Mouse (Mus musculus) gastrocnemius, postnatal 36 days (tissue): ENCODE measurements around the gene Ugt1a8. TPM values are rescaled to one million over a fixed set of nuclear protein-coding genes. Genes with fewer than 3 reads are reported as not detected.
A peak's percentile ranks its signal among the peaks of the same experiment; 100 is the strongest.
"Not testable (repeated sequence)": the region's sequence is repeated elsewhere in the genome, so short reads cannot be mapped to it uniquely, and the experiment has no call there.

Source experiments
- DNase-seq, 2 experiments: peaks; one replicate each; pipeline ENCODE4 v3.0.0; 2022
- intact Hi-C: fragments of 180-260 bp; cut with DNase I; formaldehyde crosslinking; loops from one replicate; pipeline ENCODE4 v1.15.1; 2025
- total RNA-seq, 2 experiments: library from RNA; stranded (reverse); gene quantifications; 2 replicates each; pipeline ENCODE4 v1.2.3; 2021

Gene Ugt1a8
- total RNA-seq, 2 experiments from 2014 or later: not detected

- no peak for DNase-seq
- intact Hi-C loops: no loop called here
Measured at GRCm38 (mm10) chr1:88217576-88217975, 130.0 kb downstream of the Ugt1a8 start.

DNA sequence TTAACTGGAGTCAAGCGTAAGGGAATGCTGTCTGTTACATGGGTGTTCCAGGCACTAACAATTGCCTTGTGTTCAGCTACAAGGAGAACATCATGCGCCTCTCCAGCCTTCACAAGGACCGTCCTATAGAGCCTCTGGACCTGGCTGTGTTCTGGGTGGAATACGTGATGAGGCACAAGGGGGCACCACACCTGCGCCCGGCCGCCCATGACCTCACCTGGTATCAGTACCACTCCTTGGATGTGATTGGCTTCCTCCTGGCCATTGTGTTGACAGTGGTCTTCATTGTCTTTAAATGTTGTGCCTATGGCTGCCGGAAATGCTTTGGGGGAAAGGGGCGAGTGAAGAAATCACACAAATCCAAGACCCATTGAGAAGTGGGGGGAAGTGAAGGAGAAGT lies 130.4 kb downstream of the Ugt1a8 start:
- DNase-seq: peak in 1 of 2 experiments; percentile 14
- intact Hi-C loops: no loop called here

DNA sequence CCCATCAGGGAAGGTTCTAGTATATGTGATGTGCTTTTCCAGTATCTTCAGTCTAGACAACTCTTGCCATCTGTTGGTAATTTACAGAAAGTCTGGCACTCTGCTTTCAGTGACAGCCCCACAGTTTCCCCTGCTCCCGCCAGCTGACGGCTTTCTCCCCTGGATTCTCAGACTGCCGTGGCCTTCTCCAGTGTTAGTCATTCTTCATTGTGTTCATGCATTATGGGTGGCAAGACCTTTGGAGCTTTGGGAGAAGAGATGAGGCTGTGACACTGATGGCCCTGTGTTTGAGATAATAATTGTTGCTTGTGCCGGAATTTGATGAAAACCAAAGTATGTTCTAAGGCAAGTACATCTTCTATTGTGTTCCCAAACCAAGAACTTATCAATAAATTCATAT lies 131.0 kb downstream of the Ugt1a8 start:
- intact Hi-C loops: no loop called here

DNA sequence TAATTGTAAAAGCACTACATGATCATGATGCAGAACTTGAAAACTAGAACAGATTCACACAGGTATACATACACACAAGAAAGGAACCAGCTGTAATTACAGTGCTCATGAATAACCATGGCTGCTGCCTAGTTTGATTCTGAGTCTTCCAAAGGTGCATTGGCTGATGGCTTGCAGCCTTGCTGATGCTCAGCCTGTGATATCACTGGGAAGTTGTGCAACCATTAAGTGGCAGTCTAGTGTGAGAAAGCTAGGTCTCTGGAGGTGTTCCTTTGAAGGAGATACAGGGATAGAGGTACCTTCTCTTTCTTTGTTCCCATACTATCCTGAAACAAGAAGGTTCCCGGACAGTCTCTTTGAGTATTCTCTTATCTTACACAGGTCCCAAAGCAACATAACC lies 131.4 kb downstream of the Ugt1a8 start:
- intact Hi-C loops: no loop called here
- no peak for DNase-seq

More for the DNA sequence above, 131.0 kb downstream of the Ugt1a8 start:
- no peak for DNase-seq

DNA sequence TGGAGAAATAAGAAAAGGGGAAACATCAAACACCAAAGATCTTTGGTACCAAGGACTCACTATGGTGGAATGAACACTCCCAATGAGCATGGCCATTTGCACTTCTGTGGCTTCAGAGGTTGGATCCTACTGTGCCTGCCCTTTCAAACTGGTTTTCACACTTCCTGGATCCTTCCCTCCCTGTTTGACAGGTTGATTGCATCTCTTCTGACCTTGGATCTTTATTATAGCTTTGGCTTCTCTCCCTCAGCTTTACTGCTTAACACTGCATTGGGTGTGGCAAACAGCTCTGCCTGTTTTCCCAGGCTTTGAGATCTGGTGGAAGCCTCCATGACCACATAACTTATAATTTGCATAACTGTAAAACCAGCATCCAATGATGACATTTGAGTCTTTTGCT lies 132.7 kb downstream of the Ugt1a8 start:
- DNase-seq: no peak
- intact Hi-C loops: no loop called here

DNA sequence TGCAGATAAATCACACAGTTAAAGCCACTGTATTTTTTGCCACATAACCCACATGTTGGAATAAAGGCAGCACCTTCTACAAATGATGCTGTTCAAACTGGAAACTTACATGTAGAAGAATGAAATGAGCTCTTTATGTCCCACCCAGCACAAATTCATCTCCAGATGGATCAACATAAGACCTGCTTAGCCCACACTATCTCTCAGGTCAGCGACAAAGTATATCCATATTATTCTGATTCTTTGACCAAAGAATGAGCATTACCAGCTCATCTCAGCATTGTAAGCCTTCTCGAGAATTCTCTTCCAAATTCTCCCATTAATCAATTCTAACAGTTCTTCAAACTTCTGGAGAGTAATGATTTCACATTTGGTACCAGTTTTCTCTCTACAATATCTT lies 134.6 kb downstream of the Ugt1a8 start:
- DNase-seq: no peak
- intact Hi-C loops: no loop called here

DNA sequence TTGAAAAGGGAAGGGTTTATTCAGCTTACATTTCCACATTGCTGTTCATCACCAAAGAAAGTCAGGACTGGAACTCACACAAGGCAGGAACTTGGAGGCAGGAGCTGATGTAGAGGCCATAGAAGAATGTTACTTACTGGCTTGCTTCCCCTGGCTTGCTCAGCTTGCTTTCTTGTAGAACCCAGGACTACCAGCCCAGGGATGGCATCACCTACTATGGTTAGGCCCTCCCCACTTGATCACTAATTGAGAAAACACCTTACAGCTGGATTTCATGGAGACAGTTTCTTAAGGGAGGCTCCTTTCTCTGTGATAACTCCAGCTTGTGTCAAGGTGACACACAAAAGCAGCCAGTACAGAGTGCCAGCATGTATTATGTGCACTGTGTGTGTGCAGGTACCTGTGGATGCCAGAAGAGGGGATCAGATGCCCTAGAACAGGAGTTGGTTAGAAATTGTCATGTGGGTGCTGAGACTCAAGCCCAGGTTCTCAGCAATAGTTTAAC lies 135.4 kb downstream of the Ugt1a8 start:
- DNase-seq, intact Hi-C loops: not testable (repeated sequence)

DNA sequence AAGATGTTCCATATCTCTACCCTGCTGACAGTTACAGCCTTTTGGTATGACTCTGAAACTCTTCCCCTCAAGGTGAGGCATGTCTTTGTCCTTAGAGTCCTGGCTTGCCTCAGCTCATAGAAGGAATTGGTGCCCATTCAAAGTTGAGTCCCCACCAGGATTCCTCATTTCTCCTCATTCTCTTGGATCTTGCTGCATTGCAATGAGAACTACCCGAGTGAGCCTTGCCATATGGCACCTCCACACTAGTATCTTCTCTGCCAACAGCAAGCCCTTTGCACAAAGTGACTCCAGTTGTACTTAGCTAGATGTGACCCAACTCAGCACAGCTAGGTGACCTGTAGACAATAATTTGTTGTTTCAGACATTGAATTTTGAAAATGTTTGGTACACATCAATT lies 136.0 kb downstream of the Ugt1a8 start:
- intact Hi-C loops: no loop called here
- peak in 1 of 2 experiments; percentile 5 for DNase-seq

GRCm38 (mm10) chr1:88224029-88224776 lies 136.6 kb downstream of the Ugt1a8 start:
- no peak for DNase-seq
- intact Hi-C loops: no loop called here

DNA sequence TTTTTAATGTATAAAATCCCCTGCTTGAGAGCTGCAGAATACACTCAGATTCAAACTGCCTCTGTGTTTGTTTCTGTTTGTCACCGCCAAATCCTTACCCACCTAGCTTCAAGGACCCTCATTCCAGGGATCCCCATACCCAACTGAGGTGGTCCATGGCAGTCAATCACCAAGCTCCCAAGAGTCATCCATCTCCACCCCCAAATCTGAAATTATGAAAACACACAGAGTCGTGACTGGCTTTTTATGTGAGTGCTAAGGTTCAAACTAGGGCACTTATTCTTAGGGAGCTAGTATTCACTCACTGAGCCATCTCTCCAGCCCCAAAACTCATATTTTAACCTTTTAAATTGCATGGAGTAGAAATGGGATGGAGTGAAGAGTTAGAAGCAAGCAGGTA lies 137.7 kb downstream of the Ugt1a8 start:
- intact Hi-C loops, DNase-seq: not testable (repeated sequence)

DNA sequence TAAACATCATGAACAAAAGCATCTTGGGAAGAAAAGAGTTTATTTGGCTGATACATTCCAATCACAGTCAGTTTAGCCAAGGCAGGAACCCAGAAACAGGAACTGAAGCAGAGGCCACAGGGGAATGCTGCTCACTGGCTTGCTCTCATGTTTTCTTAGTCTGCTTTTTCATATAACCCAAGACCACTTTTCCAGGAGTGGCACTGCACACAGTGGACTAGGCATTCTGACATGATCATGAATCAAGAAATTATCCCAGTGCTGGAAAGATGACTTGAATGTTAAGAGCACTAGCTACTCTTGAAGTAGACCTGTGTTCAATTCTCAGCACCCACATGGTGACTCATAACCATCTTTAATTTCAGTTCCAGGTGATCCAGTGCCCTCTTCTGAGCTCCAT lies 138.1 kb downstream of the Ugt1a8 start:
- intact Hi-C loops: no loop called here
- DNase-seq: no peak

DNA sequence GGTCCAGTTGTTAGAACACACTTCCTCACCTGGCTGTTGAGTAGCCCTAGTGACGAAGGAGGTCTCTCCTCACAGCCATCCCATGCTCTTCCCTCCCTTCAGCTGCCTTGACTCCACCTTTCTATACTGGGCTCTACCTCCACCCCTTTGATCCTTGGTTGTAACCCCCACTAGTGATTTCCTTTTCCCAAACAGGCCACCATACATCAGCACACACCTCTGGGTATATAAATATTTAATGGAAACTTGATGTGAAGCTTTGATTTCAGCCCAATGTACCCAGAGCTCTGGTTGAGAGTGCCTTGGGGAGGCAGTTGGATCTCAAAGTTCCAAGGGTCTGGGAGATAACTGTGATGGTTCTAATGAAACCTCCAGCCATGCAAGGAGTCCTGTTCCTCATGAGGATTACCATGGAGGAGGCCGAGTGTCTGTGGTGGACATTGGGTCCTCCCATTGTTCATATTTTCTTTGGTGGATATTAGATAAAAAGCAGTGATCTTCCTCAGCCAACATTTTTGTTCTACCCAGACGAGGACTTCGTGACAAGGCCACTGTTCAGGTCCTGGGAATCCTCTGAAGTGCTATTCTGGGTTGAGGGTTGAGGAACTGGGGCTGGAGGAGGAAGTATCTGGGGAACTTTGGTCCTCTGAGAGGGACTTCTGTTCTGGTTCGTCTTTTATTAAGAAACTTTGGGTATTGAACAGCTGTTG lies 139.2 kb downstream of the Ugt1a8 start, which contains the start of gene Mroh2a:
Mroh2a (plus strand) TSS at position 317 of the 710 bp plus-strand sequence.
- intact Hi-C loops: no loop called here
- peak; percentile 8 to 10 for DNase-seq

- peak in 1 of 2 experiments; percentile 13 for DNase-seq
- intact Hi-C loops: no loop called here
Measured at GRCm38 (mm10) chr1:88227482-88227881, 139.9 kb downstream of the Ugt1a8 start.

DNA sequence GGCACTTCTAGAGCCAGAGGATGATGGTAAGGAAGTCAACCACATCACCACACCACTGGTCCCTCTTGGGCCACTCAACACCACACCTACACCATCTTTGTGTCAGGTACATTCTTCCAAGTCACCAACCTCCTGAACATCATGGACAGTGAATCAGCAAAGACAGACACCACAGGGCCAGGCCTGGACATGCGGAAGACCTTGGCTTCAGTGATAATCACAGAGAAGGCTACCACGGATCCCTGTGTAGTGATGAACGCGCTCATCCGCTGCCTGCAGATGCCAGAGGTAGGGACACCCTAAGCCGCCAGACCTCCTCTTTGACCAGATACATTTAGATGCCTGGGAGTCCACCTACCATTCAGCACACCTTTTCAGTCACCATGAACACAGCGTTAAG lies 140.5 kb downstream of the Ugt1a8 start:
- peak; percentile 5 to 22 for DNase-seq
- intact Hi-C loops: no loop called here

DNA sequence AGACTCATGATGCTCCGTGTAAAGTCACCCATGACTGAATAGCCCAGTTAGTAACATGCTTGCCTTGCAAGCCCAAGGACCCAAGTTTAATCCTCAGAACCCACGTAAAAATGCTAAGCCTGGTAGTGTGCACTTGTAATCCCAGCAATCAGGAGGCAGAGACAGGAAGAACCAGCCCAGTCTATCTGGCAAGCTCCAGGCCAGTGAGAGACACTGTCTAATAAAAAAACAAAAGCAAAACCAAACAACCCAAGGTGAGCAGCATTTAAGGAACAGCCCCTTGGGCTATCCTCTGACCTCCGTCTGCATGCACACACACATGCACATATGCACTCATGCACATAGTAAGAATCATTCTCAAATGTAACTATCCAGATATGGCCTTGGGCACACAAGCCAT lies 142.0 kb downstream of the Ugt1a8 start:
- no peak for DNase-seq
- intact Hi-C loops: no loop called here

DNA sequence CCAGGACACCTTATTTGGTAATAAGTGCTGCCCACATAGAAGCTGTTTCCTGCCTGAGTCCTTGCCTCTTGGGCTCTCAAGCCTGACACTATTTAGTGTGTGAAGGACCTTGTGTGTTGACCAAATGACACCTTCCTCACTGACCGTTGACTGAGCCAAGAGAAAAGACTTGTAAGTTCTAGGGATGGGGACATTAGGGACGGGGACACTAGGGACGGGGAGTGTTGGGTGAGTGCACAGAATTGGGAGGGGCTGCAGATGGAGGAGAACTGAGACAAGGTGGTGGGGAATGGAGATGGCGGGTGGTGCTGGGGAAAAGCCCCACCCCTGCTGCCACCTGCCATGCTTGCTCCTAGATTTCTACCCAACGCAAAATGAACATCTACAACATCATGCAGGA lies 142.4 kb downstream of the Ugt1a8 start:
- intact Hi-C loops: no loop called here
- DNase-seq: peak in 1 of 2 experiments; percentile 5

- intact Hi-C loops: no loop called here
- DNase-seq: peak in 1 of 2 experiments; percentile 6
Measured at GRCm38 (mm10) chr1:88230421-88230820, 142.8 kb downstream of the Ugt1a8 start.

DNA sequence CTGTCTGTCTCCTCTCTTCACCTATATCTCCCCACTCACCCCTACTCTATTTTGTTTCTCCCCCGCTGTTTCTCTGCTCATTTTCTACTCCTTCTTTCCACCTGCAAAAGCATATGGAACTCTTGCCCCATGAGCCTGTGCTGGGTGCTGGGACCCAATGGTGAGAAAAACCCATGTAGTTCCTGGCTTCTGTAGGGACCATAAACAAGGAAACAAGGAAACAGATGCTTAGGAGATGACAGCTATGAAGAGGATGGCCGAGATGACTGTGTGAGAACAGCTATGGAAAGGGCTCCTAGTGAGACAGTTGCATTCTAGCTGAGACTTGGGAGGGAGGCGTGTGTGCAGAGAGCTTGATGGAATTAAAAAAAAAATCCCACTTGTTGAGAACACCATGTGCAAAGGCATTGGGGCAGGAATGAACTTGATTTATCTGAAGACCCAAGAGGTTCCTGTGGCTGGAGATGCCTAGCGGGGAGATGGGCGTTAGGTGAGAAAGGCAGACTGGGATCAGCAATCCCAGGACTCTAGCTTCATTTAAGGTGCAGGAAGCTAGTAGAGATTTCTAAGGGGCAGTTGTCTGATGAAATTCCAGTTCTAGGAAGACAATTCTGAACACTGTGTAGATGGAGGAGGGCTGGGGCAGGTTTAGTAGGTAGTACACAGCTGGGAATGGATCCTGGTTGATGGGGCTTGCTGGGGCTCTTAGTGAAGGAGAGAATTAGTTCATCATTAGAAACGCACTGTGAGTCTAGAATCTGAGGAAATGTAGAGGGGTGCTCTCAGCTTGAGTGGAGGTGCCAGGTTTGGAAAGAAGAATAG lies 143.6 kb downstream of the Ugt1a8 start:
- peak in 1 of 2 experiments; percentile 10 for DNase-seq
- intact Hi-C loops: no loop called here

DNA sequence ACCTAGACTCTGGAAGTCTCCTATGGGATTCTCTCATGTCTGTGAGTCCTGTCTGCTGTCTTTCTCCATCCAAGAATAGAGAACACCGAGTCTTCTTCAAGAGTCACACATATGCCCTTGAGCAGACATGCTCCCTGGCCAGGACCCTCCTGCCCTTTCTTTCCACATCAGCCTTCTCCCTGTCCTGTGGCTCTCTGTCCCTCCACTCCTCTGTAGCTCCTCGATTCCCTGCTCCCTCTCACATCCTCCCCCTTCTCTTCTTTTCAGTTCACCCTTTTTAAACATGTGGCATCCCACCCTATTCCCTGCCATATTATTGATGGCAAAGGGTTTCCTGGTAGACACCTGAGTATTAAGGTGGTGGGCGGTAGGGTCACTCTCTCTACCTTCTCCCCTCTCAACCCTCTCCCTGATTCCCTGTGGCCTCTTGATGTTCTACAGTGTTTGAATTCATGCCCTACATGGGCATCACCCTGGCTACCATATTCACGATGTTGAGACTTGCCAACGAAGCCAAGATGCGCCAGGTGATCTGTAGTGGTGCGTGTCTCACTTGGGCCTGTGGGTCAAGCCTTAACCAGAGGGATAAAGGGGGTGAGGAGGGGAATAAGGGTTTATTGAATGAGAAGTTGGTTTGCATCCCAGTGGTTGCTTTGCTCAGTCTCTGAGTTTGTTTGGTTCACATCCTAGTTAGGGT lies 144.3 kb downstream of the Ugt1a8 start:
- DNase-seq: peak; percentile 4 to 15
- intact Hi-C loops: no loop called here
